Mouse (Mus musculus): ENCODE measurements at regions not wholly inside any gene's neighbourhood (a gene's known extent, or its start where the extent isn't known, plus 50 kb on each side); places are given as distances from the start of the nearest gene placed in this dataset.

DNA sequence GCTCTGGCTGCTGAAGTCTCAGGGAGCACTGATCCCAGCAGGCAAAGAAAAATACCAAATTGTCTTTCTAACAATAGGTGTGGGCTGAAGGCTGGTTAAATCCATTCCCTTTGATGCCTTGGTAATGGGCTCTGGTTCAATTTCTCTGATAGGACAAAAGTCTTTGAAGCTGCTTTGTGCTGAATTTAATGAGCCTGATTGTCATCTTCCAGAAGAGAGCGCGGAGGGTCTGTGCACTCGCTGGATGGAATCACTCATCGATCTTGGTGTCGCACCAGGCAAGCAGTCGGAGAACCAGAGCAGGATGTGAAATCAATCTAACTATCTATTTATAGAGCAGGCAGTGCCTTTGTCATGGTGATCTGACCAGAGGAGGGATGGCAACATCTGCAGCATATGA is 274.6 kb upstream of the Trib2 start:
- H3K4me1 ChIP-seq (ENCODE audit: control insufficient read depth, insufficient read depth, low read length) = no peaks in the 10 kb centered on the region
- H3K9me3 ChIP-seq (ENCODE audit: control insufficient read depth, low read length) = no peaks in the 10 kb centered on the region
- ATAC-seq (ENCODE audit: low read depth) = no peak
- no peak overlapping the region for H3K27ac ChIP-seq (ENCODE audit: low read depth, low read length)
- no peak overlapping the region for H3K4me2 ChIP-seq (ENCODE audit: low read depth, low read length)
- H3K27me3 ChIP-seq (ENCODE audit: control insufficient read depth, insufficient read depth, low read length) = no peaks in the 10 kb centered on the region
- 10% methylated on average over 6 of the region's 6 CpGs for WGBS
- H3K9ac ChIP-seq (replicated peaks; ENCODE audit: low read depth, low read length) = no peak overlapping the region
- no peaks in the 10 kb centered on the region for H3K36me3 ChIP-seq (ENCODE audit: control insufficient read depth, insufficient read depth, low read length)
- H3K4me3 ChIP-seq (ENCODE audit: low read depth, low read length) = no peak overlapping the region

DNA sequence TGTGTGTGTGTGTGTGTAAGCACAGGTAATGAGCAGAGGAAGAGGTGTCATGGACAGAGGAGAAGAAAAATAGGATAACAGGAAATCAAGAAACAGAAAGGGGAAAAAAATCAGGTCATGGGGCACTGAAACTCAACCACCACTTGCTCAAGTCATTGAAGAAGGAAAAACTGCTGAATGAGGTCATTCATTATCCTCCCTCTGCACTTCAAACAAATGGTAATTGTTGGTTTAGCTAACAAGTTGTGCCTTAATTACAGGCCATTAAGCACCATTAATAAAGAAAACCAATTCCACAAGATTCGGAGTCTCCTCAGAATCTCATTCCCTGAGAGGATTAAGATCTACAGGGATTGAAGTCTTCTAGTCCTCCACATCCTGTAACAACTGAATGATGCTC is 266.5 kb upstream of the Trib2 start:
- H3K4me3 ChIP-seq (ENCODE audit: low read depth, low read length) = no peak overlapping the region
- no peak overlapping the region for H3K27ac ChIP-seq (ENCODE audit: low read depth, low read length)
- 9% methylated on average over 1 of the region's 1 CpGs for WGBS
- H3K9me3 ChIP-seq (ENCODE audit: control insufficient read depth, low read length) = no peaks in the 10 kb centered on the region
- no peaks in the 10 kb centered on the region for H3K36me3 ChIP-seq (ENCODE audit: control insufficient read depth, insufficient read depth, low read length)
- no peak overlapping the region for H3K4me2 ChIP-seq (ENCODE audit: low read depth, low read length)
- H3K27me3 ChIP-seq (ENCODE audit: control insufficient read depth, insufficient read depth, low read length) = no peaks in the 10 kb centered on the region
- no peaks in the 10 kb centered on the region for H3K4me1 ChIP-seq (ENCODE audit: control insufficient read depth, insufficient read depth, low read length)
- H3K9ac ChIP-seq (replicated peaks; ENCODE audit: low read depth, low read length) = no peak overlapping the region
- ATAC-seq (ENCODE audit: low read depth) = no peak

DNA sequence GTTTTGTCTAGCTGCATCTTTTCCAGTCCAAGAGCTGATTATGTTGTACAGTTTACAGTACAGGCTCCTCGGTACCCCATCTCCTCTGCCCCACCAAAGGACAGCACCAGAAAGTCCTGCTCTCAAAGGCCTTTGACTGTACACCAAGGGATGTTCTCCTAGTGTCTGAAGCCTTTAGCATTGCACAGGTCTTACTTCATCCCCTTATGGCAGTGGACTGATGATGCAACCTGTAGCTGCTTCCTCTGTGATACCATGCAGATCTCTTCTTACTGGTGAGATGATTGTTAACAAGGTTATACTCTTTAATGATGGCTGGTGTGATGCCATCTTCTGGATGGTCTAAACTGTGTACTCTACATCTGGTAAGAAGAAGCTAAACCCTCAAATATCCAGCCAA is 260.5 kb upstream of the Trib2 start:
- no peaks in the 10 kb centered on the region for H3K27me3 ChIP-seq (ENCODE audit: control insufficient read depth, insufficient read depth, low read length)

DNA sequence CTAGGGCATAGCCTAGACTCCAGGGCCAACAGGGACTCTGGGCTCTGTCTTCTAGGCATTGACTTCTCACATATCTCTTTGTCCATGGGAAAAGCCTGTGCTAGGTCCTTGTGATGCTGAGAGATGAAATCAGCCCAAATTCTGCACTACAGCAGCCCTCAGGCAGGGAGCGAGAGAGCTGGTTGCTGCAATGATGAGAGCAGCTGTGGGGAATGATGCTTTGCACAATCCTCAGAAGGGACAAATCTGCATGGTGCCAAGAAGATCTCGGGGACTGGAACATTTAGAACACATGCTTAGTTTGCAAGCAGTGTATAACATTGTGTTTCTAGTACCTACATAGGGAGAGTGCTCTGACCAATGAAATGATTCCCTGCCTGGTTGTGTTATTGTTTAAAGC is 259.2 kb upstream of the Trib2 start:
- H3K9ac ChIP-seq (replicated peaks; ENCODE audit: low read depth, low read length) = no peak overlapping the region
- WGBS = 92% methylated on average over 2 of the region's 2 CpGs

More for the DNA sequence above, 260.5 kb upstream of the Trib2 start:
- no peak overlapping the region for H3K9ac ChIP-seq (replicated peaks; ENCODE audit: low read depth, low read length)
- whole genome bisulfite sequencing = 91% methylated on average over 1 of the region's 1 CpGs
- no peak for ATAC-seq (ENCODE audit: low read depth)
- no peak overlapping the region for H3K4me2 ChIP-seq (ENCODE audit: low read depth, low read length)
- H3K36me3 ChIP-seq (ENCODE audit: control insufficient read depth, insufficient read depth, low read length) = no peaks in the 10 kb centered on the region
- no peaks in the 10 kb centered on the region for H3K4me1 ChIP-seq (ENCODE audit: control insufficient read depth, insufficient read depth, low read length)
- no peak overlapping the region for H3K4me3 ChIP-seq (ENCODE audit: low read depth, low read length)
- H3K9me3 ChIP-seq (ENCODE audit: control insufficient read depth, low read length) = no peaks in the 10 kb centered on the region
- no peak overlapping the region for H3K27ac ChIP-seq (ENCODE audit: low read depth, low read length)

DNA sequence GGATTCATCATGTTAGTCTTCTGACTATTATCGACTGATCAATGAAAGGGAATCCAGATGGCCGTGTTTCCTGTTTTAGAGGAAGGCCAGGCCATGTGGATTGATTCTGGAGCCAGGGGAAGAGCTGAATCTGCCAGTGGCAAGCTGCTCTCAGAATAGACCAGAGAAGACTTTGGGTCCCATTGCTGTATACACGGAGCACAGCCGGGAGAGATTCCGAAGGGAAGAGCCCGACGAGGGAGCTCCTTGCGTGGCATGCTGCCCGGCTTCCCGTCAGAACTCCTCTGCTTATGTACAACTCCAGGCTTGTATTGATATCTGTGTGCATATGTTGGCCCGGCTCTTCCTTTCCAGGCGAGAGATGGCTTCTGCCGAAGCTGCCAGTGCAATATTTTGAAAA is 252.2 kb upstream of the Trib2 start:
- H3K4me2 ChIP-seq (ENCODE audit: low read depth, low read length) = no peak overlapping the region
- H3K9me3 ChIP-seq (ENCODE audit: control insufficient read depth, low read length) = no peaks in the 10 kb centered on the region
- H3K27ac ChIP-seq (ENCODE audit: low read depth, low read length) = no peak overlapping the region
- WGBS = 92% methylated on average over 13 of the region's 13 CpGs
- no peak overlapping the region for H3K4me3 ChIP-seq (ENCODE audit: low read depth, low read length)
- no peaks in the 10 kb centered on the region for H3K36me3 ChIP-seq (ENCODE audit: control insufficient read depth, insufficient read depth, low read length)
- no peak for ATAC-seq (ENCODE audit: low read depth)
- H3K9ac ChIP-seq (replicated peaks; ENCODE audit: low read depth, low read length) = no peak overlapping the region
- H3K27me3 ChIP-seq (ENCODE audit: control insufficient read depth, insufficient read depth, low read length) = no peaks in the 10 kb centered on the region
- H3K4me1 ChIP-seq (ENCODE audit: control insufficient read depth, insufficient read depth, low read length) = no peaks in the 10 kb centered on the region

More for the DNA sequence above, 259.2 kb upstream of the Trib2 start:
- no peaks in the 10 kb centered on the region for H3K27me3 ChIP-seq (ENCODE audit: control insufficient read depth, insufficient read depth, low read length)
- no peak overlapping the region for H3K27ac ChIP-seq (ENCODE audit: low read depth, low read length)
- ATAC-seq (ENCODE audit: low read depth) = no peak
- no peak overlapping the region for H3K4me3 ChIP-seq (ENCODE audit: low read depth, low read length)
- no peak overlapping the region for H3K4me2 ChIP-seq (ENCODE audit: low read depth, low read length)
- no peaks in the 10 kb centered on the region for H3K36me3 ChIP-seq (ENCODE audit: control insufficient read depth, insufficient read depth, low read length)
- H3K4me1 ChIP-seq (ENCODE audit: control insufficient read depth, insufficient read depth, low read length) = no peaks in the 10 kb centered on the region
- no peaks in the 10 kb centered on the region for H3K9me3 ChIP-seq (ENCODE audit: control insufficient read depth, low read length)

DNA sequence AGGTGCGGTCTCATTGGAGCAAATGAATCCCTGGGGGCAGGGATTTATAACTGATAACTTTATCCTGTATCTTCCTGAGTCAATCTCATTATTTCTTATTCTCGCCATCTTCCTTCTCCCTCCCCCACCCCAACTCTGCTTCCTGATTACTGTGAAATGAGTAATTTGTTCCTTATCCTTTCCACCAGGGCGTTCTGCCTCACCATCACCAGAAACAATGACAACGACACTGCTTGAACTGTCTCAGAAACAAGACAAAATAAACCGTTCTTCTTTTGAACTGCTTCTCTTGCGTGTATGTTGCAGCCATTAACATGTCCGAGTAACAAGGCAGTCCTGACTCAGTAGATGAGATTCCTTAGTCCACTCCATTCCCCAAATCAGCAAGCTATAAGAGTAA is 246.0 kb upstream of the Trib2 start:
- Histone ChIP-seq H3K36me3 (ENCODE audit: control insufficient read depth, insufficient read depth, low read length) (no peaks in the 10 kb centered on the region), H3K9me3 (ENCODE audit: control insufficient read depth, low read length) (no peaks in the 10 kb centered on the region), H3K27ac (ENCODE audit: low read depth, low read length) (no peak overlapping the region), H3K9ac (replicated peaks; ENCODE audit: low read depth, low read length) (no peak overlapping the region), H3K4me1 (ENCODE audit: control insufficient read depth, insufficient read depth, low read length) (no peaks in the 10 kb centered on the region), H3K4me2 (ENCODE audit: low read depth, low read length) (no peak overlapping the region), H3K4me3 (ENCODE audit: low read depth, low read length) (no peak overlapping the region), H3K27me3 (ENCODE audit: control insufficient read depth, insufficient read depth, low read length) (no peaks in the 10 kb centered on the region)
- WGBS = 89% methylated on average over 7 of the region's 7 CpGs
- ATAC-seq (ENCODE audit: low read depth) = no peak

DNA sequence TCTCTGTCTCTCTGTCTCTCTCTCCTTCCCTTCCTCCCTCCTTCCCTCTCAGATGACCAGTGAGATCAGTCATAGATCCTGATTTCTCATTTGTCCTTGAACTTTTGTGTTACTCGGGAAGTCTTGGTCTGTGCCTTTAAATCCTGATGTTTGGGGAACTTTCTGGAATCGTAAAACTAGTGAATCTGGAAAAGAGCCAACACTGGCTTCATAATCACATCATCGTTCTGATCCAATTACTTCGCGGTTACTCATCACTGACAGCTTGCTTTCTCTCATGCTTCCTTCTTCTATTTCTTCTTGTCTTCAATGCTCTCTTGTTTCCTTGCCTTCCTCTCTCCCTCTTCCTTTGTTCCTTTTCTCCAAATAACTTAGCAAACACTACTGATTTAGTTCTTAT is 243.7 kb upstream of the Trib2 start:
- Histone ChIP-seq H3K4me2 (ENCODE audit: low read depth, low read length) (no peak overlapping the region), H3K9ac (replicated peaks; ENCODE audit: low read depth, low read length) (no peak overlapping the region), H3K27me3 (ENCODE audit: control insufficient read depth, insufficient read depth, low read length) (no peaks in the 10 kb centered on the region), H3K9me3 (ENCODE audit: control insufficient read depth, low read length) (no peaks in the 10 kb centered on the region), H3K4me3 (ENCODE audit: low read depth, low read length) (no peak overlapping the region), H3K36me3 (ENCODE audit: control insufficient read depth, insufficient read depth, low read length) (no peaks in the 10 kb centered on the region), H3K4me1 (ENCODE audit: control insufficient read depth, insufficient read depth, low read length) (no peaks in the 10 kb centered on the region), H3K27ac (ENCODE audit: low read depth, low read length) (no peak overlapping the region)
- no peak for ATAC-seq (ENCODE audit: low read depth)
- WGBS = 70% methylated on average over 5 of the region's 5 CpGs

DNA sequence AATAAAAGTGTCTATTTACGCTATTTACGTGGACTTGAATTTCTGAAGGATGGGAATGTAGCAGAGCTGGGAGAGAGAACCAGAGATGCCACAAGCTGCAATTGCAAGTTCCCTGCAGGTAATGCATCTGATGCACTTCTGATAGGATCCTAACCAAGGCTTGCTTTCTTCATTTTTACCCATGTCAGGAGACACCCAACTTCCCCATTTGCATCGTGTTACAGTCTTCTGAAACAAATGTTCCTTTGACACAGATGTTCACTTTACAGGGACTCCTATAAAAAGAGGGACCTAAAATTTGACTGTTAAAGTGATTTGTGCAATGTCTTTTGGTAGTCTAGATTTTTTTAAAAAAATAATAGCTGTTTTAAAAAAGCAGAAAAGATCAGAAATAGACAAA is 241.5 kb upstream of the Trib2 start:
- no peak overlapping the region for H3K27ac ChIP-seq (ENCODE audit: low read depth, low read length)
- 90% methylated on average over 3 of the region's 3 CpGs for WGBS
- H3K9me3 ChIP-seq (ENCODE audit: control insufficient read depth, low read length) = no peaks in the 10 kb centered on the region
- no peak overlapping the region for H3K4me3 ChIP-seq (ENCODE audit: low read depth, low read length)
- H3K36me3 ChIP-seq (ENCODE audit: control insufficient read depth, insufficient read depth, low read length) = no peaks in the 10 kb centered on the region
- H3K4me2 ChIP-seq (ENCODE audit: low read depth, low read length) = no peak overlapping the region
- no peak for ATAC-seq (ENCODE audit: low read depth)
- no peak overlapping the region for H3K9ac ChIP-seq (replicated peaks; ENCODE audit: low read depth, low read length)
- no peaks in the 10 kb centered on the region for H3K27me3 ChIP-seq (ENCODE audit: control insufficient read depth, insufficient read depth, low read length)
- H3K4me1 ChIP-seq (ENCODE audit: control insufficient read depth, insufficient read depth, low read length) = no peaks in the 10 kb centered on the region

DNA sequence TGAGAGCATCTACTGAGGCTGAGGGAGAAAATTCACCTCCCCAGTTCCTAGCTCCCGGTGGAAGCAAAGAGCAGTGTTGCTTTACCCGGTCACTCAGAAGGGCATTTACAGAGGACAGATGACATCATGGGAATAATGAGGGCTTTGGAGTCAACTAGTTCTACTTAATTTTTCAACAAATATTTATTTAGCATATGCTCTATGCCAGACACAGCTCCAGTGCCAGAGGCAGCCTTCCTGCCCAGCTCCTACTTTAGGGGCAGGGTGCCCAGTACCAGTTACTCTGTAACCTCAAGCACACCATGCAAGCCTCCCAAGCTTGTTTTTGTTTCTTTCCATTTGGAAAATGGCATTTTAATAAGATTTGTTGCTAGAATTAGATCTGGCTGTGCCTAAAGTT is 240.1 kb upstream of the Trib2 start:
- no peak overlapping the region for H3K27ac ChIP-seq (ENCODE audit: low read depth, low read length)
- no peak for ATAC-seq (ENCODE audit: low read depth)

DNA sequence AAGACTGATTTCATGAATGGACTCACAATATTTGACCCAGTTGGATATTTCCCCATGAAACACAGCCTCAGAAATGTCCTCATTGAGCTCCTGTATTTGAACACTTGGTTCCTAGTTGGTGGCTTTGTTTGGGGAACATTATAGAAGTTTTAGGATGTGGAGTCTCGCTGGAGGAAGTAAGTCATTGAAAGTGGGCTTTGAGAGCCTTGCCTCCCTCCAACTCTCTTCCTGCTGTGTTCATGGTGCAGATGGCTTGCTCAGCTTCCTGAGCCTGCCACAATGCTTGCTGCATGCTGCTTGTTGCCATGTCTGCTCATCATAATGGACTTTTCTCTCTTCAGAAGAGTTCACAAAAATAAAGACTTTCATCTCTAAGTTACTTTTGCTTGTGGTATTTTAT is 239.5 kb upstream of the Trib2 start:
- Histone ChIP-seq H3K4me3 (ENCODE audit: low read depth, low read length) (no peak overlapping the region), H3K9ac (replicated peaks; ENCODE audit: low read depth, low read length) (no peak overlapping the region), H3K9me3 (ENCODE audit: control insufficient read depth, low read length) (no peaks in the 10 kb centered on the region), H3K36me3 (ENCODE audit: control insufficient read depth, insufficient read depth, low read length) (no peaks in the 10 kb centered on the region), H3K4me1 (ENCODE audit: control insufficient read depth, insufficient read depth, low read length) (no peaks in the 10 kb centered on the region), H3K4me2 (ENCODE audit: low read depth, low read length) (no peak overlapping the region), H3K27ac (ENCODE audit: low read depth, low read length) (no peak overlapping the region), H3K27me3 (ENCODE audit: control insufficient read depth, insufficient read depth, low read length) (no peaks in the 10 kb centered on the region)
- no peak for ATAC-seq (ENCODE audit: low read depth)
- WGBS = 43% methylated on average over 1 of the region's 1 CpGs

More for the DNA sequence above, 240.1 kb upstream of the Trib2 start:
- H3K9ac ChIP-seq (replicated peaks; ENCODE audit: low read depth, low read length) = no peak overlapping the region
- H3K4me1 ChIP-seq (ENCODE audit: control insufficient read depth, insufficient read depth, low read length) = no peaks in the 10 kb centered on the region
- no peaks in the 10 kb centered on the region for H3K9me3 ChIP-seq (ENCODE audit: control insufficient read depth, low read length)
- H3K27me3 ChIP-seq (ENCODE audit: control insufficient read depth, insufficient read depth, low read length) = no peaks in the 10 kb centered on the region
- H3K36me3 ChIP-seq (ENCODE audit: control insufficient read depth, insufficient read depth, low read length) = no peaks in the 10 kb centered on the region
- no peak overlapping the region for H3K4me2 ChIP-seq (ENCODE audit: low read depth, low read length)
- 91% methylated on average over 2 of the region's 2 CpGs for WGBS
- H3K4me3 ChIP-seq (ENCODE audit: low read depth, low read length) = no peak overlapping the region

All from neural tube, embryonic 14.5 days (tissue).